Mouse (Mus musculus) frontal cortex, adult (tissue): ENCODE data around the gene Hist1h3b.

Source experiments
- ATAC-seq: cut with Nextera tagmentation; 2 replicates; pipeline ENCODE4 v1.9.2; 2017; ENCODE audit warnings: mild to moderate bottlenecking, moderate library complexity, mixed read lengths; ENCODE audit not compliant: low TSS enrichment

Hist1h3b gene

DNA sequence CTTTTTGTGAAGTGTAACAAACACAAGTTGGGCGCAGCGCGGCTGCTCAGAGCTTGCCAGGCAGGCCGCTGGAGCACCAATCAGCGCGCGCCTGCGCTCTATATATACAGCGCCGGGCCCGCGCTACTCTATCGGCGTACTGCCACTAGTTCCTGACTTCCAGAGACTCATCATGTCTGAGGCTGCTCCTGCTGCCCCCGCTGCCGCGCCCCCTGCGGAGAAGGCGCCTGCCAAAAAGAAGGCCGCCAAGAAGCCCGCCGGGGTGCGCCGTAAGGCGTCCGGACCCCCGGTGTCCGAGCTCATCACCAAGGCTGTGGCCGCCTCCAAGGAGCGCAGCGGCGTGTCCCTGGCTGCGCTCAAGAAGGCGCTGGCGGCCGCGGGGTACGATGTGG is 13.4 kb upstream of the Hist1h3b start, which contains the start of gene Hist1h1c:
TSS of gene Hist1h1c (plus strand) at position 132 of the 392 bp plus-strand sequence.
- peak; percentile 88 for ATAC-seq

DNA sequence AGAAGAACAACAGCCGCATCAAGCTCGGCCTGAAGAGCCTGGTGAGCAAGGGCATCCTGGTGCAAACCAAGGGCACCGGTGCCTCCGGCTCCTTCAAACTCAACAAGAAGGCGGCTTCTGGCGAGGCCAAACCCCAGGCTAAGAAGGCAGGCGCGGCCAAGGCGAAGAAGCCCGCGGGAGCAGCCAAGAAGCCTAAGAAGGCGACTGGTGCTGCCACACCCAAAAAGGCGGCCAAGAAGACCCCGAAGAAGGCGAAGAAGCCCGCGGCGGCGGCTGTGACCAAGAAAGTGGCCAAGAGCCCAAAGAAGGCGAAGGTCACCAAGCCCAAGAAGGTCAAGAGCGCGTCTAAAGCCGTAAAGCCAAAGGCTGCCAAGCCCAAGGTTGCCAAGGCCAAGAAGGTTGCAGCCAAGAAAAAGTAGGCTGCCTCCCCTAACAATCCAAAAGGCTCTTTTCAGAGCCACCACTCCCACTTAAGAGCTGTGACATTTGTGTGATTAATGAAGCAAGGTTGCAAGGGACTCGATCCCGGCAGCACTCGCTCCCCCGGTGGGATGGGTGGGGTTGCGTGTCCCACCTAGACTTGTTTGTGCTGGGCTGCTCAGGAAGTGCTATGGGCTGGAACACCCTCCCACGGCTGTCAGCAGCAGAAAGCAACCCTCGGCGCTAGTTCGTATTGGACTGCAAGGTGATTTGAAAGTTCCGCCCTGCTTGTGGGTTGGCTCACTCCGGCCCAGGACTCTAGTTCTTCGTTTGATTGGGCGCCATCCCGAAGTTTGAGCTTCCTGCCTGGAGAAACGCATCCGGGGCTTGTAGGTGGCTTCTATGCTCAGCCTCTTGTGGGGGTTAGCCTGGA is 12.8 kb upstream of the Hist1h3b start:
- peak; percentile 92 for ATAC-seq

DNA sequence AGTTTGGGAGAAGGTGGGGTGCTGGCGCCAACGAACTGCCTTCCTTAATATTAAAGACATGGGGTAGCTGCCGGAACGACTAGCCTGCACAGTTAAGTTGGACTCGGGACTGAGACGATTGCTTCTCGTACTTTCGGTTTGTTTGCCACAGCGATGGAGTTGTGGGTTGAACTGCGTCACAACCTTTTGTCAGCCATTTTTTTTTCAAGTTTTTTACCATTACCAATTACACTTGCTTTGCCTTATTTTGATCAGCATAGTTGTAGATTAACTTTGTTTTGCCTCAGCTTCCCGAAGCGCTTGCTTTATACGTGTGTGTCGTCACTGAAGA is 12.2 kb upstream of the Hist1h3b start:
- ATAC-seq, result peak; percentile 24

DNA sequence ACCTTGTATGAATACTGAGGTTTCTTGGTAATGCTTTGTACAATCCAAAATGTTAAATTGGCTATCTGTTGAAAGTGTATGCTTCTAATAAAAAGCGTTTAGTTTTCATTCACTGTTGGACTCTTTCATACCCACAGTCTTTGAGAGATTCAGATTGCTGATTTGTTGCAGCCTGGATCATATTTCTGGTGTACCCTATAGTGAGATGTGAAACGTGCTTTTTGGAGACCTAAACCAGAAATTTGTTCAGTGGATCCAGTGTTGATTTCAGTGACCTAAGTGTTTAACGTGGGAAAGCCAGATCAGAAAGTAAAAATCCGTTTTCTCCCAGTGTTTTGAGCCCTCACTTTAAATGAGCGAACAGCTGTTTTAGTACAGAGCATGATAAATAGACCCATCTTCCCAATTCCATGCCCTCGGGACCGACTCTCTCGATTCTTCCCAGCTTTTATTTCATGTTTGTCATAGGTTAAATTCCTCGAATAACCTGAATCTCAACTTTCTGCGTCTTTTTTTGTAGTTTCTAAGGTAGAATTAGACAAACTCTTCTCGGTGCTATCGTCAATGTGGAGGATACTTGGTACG is 11.7 kb upstream of the Hist1h3b start:
- ATAC-seq, result no peak

DNA sequence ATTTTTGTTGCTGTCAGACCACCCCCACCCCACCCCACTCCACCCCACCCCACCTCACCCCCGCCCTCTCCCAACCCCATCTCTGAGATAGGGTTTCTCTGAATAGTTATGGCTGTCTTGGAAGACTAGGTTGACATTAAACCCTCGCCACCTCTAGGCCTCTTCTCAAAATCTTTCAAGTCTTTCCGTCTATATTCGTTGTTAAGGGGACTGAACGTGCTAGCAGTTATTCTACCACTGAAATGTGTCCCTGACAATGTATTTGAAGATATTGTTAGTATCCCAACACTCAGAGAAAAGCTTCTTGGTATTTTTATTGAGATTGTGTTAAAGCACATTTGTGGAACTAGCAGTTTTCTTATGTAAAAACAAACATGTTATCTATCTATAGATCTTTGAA is 11.2 kb upstream of the Hist1h3b start:
- ATAC-seq, result no peak

DNA sequence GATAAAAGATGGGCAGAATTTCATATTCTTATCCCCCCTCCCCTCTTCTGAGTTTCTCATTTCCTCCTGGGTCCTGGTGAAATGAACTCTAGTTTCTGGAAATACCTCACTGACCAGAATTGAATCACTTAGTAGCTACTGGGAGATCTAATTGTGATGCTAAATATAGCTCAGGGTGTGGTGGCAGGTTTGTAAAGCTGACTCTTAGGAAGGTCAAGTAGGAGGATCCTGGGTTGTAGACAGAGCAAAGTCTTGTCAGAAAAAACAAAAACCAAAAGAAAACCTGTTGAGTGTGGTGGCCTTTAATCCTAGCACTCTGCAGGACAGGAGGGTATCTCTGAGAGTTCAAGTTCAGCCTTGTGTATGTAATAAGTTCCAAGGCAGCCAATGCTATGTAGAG is 10.1 kb upstream of the Hist1h3b start:
- ATAC-seq, result no peak

DNA sequence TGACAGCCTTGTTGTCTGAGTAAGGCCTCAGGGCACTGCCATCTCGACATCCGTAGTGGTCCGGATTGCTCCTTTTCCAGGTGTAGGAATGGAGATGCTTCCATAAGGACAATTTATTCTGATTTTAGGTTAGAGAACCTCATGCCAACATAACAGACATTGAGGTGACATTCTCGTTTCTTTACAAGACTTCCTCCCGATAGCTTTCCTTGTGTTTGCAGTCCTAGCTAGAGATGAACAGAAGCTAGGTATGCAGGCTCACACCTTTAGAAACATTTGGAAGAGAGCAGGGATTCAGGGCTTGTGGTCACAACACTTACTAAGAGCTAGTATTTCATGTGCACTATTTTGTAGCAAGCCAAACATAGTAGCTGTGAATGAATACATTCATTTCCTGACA is 8.9 kb upstream of the Hist1h3b start:
- no peak for ATAC-seq

DNA sequence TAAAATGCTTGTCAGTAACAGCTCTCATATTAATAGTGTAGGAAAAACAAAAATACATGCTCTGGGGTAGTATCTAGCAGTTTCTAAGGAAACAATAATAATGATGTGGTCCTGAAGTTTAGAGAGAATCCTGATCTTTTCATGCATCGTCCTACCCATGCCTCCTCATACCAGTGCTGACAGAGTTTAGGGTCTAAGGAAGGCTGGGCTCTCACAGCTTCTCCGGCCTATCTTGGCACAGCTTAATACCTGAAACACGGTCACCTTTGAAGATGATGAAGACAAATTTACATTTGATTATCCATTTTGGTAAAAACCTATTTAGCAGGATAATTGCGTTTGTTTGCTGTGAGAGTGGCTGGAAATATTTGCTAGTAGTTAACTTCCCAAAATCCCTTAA is 8.1 kb upstream of the Hist1h3b start:
- no peak for ATAC-seq

DNA sequence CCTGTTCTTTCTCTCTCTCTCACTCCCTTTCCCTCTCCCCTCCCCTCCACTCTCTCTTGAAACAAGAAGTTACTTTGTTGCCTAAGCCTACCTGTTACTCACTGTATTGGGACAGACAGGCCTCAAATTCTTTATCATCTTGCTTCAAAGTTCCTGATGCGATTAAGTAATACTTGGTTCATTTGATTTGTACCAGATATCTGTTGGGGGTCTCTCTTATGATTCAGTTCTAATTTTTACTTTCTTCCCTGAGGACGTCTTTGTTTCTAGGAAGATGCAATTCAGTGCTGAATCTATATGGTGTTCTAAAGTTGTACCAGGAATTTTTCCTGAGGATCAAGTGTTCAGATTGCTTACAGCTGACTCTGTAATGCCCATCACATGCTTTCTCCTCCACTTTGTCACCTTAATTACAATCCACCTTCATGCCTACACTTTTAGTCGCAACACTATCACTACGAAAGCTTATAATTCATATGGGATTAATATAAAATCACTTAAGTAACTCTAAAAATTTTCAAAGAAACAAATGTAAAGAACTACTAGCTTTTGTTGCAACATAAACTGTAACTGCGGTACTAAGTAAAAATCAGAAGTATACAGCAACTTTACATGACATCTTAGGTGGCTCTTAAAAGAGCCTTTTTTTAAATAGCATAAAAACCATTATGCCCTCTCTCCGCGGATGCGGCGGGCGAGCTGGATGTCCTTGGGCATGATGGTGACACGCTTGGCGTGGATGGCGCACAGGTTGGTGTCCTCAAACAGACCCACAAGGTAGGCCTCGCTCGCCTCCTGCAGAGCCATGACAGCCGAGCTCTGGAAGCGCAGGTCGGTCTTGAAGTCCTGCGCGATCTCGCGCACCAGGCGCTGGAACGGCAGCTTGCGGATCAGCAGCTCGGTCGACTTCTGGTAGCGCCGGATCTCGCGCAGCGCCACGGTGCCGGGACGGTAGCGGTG is 7.4 kb upstream of the Hist1h3b start:
- ATAC-seq, result no peak

DNA sequence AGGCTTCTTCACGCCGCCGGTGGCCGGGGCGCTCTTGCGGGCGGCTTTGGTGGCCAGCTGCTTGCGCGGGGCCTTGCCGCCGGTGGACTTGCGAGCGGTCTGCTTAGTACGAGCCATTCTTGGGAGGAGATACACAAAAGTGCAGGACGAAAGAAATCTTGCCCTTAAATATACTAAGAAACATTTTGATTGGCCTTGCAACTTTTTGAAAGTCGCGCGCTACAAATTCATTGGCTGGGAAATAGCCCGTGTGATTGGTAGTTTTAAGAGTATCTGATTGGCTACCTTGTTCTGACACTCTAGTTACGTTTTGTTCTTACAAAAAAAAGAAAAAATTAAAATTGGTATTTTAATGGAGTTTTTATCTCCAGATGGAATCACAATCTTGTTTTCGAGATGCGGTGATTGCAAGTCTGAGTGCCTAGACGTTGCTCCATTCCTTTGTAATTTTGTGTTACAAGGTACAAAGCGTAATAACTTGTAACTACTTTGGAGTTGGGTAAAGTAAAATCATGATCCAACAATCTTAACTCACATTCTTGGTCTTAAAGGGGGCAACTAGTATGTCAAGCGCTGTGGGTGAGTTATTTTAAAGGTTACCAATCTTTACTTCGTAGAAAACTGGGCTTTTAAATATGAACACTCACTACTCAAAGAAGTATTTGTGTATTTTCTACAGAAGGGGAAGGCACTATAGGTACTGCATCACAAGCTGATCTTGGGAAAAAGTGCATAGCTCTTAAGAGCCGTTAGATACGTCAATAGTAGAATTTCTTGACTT is 6.5 kb upstream of the Hist1h3b start, which contains the start of gene Hist1h3c:
TSS of gene Hist1h3c (minus strand) at position 222 of the 781 bp plus-strand sequence.
- ATAC-seq, result peak; percentile 71

DNA sequence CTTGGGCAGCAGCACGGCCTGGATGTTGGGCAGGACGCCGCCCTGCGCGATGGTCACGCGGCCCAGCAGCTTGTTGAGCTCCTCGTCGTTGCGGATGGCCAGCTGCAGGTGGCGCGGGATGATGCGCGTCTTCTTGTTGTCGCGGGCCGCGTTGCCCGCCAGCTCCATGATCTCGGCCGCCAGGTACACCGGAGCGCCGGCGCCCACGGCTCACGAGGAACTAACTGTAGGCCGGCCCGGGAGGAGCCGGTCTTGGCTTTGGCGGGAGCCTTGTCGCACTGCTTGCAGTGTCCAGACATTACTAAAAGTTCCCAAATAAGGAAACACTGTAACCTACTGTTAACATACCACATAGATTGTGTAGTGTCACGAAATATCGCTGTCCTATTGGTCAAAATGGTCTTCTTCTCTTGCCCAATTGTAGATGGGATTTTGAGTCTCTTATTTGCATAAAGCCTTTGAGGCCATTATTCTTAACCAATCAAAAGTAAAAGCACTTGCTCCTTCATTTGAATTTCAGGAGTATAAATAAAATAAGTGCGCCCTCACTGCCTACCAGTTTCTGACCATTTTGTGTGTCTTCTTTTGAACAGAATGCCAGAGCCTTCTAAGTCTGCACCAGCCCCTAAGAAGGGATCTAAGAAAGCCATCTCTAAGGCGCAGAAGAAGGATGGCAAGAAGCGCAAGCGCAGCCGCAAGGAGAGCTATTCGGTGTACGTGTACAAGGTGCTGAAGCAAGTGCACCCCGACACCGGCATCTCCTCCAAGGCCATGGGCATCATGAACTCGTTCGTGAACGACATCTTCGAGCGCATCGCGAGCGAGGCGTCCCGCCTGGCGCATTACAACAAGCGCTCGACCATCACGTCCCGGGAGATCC is 5.6 kb upstream of the Hist1h3b start, which contains the start of gene Hist1h2bb:
TSS of gene Hist1h2bb (plus strand) at position 534 of the 880 bp plus-strand sequence.
- ATAC-seq, result peak; percentile 97

DNA sequence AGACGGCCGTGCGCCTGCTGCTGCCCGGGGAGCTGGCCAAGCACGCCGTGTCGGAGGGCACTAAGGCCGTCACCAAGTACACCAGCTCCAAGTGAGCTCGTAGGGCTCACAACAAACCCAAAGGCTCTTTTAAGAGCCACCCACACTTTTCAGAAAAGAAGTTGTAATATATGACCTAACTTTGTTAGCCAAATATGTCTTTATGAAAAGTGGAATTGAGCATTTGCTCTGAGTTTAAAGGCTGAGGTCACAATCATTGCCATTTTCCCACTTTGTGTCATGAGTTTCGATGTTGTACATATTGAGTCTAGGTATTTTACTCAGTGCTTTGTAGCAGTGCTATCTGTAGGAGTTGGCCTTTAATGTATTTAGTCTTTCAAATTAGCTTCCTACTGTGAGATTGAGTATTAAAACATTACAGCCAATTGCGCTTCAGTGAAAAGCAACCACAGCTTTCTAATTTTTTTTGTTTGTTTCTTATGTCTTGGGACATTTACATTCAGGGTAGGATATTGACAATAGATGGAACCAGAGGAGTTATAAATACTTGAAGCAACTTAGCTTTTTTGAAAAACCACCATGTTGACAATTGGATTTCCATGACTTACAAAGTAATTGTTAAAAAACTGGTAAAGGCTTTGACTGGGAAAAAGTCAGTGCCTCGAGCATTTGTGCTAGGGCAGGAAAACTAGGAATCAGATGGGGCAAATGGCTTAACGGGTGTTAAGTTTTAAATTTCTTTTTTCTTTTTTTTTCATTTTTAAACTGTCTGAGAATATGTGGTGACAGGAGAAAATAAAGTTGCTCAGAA is 4.8 kb upstream of the Hist1h3b start:
- ATAC-seq, result no peak

DNA sequence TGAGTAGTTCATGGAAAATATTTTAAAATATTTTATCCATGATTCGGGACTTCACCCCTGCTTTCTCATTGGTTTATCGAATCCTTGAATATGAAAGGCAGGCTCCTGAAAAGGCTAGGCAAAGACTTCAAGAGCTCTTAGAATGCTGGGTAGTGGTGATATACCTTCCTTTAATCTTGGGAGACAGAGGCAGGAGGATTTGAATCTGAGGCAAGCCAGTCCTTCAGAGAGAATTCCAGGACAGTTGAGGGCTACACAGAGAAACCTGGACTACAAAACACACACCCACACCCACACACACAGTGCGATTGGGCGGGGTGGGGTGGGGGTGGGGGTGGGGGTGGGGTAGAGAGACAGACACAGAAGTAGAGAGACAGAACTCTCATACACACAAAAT is 4.2 kb upstream of the Hist1h3b start:
- no peak for ATAC-seq

DNA sequence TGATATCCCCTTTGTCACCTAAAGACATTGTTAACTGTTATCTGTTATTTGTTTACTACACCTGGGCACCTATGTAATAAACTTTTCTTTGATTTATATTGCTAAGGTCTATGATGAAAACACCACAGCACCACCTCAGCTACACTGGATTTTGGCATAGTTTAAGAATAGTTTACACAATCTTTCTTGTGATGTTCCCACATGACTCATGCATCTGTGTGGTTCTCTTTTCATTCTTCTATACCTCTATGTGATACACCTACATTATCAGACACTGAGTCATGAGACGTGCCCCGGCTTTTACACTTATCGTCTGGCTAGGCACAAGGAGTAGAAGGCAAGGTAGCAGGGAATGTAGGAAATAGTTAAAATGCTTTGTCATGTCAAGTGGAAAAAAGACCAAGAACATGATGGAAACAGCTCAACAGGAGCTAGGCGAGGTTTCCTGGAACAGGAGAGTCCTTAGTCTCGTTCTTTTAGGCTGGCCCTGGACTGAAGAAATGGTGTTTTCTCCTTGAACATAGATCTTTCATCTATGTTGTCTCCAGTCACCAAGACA is 2.4 kb upstream of the Hist1h3b start:
- ATAC-seq, result no peak

DNA sequence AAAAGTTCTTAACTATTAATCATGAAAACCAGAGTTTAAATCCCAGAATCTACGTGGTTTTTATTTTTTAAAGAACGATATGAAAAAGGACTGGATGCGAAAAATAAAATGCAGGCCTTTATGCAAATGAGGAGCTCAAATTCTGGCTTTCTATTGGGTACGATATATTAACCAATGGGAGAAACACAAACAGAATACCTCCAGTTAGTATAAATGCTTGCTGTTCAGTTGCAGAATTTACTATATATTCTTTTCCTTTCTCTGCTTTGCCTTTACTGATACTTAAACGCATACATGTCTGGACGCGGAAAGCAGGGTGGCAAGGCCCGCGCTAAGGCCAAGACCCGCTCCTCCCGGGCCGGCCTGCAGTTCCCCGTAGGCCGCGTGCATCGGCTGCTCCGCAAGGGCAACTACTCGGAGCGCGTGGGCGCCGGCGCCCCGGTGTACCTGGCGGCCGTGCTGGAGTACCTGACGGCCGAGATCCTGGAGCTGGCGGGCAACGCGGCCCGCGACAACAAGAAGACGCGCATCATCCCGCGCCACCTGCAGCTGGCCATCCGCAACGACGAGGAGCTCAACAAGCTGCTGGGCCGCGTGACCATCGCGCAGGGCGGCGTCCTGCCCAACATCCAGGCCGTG is 1.1 kb upstream of the Hist1h3b start, which contains the start of gene Hist1h2ab:
TSS of gene Hist1h2ab (plus strand) at position 288 of the 639 bp plus-strand sequence.
- ATAC-seq, result peak; percentile 73

DNA sequence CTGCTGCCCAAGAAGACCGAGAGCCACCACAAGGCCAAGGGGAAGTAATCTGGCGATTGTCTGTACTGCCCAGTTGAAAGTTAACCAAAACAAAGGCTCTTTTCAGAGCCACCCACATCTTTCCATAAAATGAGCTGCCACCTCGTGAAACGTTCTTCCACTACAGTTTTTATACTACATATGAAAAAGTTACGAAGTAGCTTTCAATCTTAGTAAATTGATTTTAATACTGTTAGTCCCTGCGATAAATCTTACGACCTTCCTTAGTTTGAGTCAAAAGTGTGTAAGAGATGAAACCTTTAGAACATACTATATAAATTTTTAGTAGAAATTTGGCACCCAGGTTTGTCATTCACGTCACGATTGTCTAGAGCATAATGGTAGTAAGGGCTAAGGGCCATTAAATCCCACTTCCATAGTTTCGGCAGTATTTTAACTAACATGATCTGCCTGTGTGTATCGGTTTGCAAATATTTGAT is 550 bp upstream of the Hist1h3b start:
- no peak for ATAC-seq

DNA sequence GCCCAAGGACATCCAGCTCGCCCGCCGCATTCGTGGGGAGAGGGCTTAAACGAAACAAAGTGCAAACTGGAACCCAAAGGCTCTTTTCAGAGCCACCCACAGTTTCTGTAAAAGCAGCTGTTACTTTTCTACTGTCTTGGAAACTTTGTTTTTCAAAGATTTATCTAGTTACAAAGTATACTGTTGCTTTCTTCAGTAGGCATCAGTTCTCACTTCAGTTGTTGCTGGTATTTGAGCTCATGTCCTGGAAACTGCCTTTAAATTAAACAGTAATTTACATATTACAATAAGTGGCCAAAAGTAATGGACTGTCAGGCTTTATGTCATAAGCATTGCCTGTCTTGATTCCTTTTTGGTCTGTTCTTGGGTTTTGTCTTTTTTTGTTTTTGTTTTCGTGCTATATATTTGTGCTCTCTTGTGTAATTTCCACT is 690 bp downstream of the Hist1h3b start:
- ATAC-seq, result no peak

DNA sequence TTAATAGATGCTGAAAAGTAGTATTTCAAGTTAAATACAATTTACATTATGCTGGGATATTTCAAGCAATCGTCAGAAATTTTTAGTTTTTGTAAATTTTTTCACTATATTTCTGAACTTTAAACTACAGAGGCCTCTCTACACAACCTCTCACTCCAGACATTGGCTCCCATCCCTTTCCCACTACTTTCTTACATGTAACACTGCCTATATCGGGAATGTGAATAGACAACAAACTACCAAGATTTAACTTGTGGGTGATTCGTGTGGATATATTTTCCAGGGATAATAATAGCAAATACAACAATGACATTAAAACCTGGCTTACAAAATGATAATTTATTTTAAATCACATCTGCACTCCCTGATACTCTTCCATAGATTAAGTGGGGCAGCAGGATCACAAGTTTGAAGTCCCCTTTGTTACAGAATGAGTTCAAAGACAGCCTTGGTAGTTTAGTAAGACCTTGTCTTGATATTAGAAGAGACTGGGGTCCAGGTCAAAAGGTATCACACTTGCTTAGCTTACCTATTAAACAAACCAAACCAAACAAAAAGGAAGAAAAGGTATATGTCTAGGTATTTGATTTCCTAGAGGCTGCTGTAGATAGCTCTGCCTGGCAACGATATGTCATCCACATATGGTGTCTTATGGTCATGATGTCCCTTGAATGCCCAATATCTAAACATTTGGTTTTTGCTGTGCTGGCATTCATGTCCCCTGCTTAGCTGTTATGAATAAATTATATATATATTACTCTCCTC is 1.4 kb downstream of the Hist1h3b start:
- no peak for ATAC-seq
